Mouse (Mus musculus): ENCODE data around the gene Cd177. TPM values are rescaled to one million over a fixed set of nuclear protein-coding genes. Genes with fewer than 3 reads are reported as not detected.
"Not testable (repeated sequence)": the region's sequence is repeated elsewhere in the genome, so short reads cannot be mapped to it uniquely, and the experiment has no call there.

Gene Cd177
- polyA plus RNA-seq, 1 experiment from 2014 or later, result 0.20 TPM

- H3K36me3 ChIP-seq (replicated peaks), result no peaks in the 10 kb centered on the region
- 82% methylated on average over 2 of the region's 2 CpGs for WGBS
- no peak overlapping the region for H3K27ac ChIP-seq
- H3K4me2 ChIP-seq, result no peak overlapping the region
- no peaks in the 10 kb centered on the region for H3K9me3 ChIP-seq
- H3K9ac ChIP-seq, result no peak overlapping the region
- H3K27me3 ChIP-seq, result no peaks in the 10 kb centered on the region
- ATAC-seq (ENCODE audit: low FRiP score), result no peak
- H3K4me1 ChIP-seq, result peaks cover 5% of the 10 kb centered on the region; the same call in 1 of the 2 replicates
- H3K4me3 ChIP-seq (replicated peaks), result no peak overlapping the region
Measured at GRCm38 (mm10) chr7:24751610-24752009, 8.5 kb downstream of the Cd177 start.

GRCm38 (mm10) chr7:24750695-24751094 is 9.4 kb downstream of the Cd177 start:
- Histone ChIP-seq H3K9me3 (no peaks in the 10 kb centered on the region), H3K27ac (no peak overlapping the region), H3K4me3 (replicated peaks) (no peak overlapping the region), H3K36me3 (replicated peaks) (no peaks in the 10 kb centered on the region), H3K27me3 (no peaks in the 10 kb centered on the region), H3K4me2 (no peak overlapping the region), H3K4me1 (peaks cover 5% of the 10 kb centered on the region; the same call in 1 of the 2 replicates), H3K9ac (no peak overlapping the region)
- WGBS, result 52% methylated on average over 4 of the region's 4 CpGs
- ATAC-seq (ENCODE audit: low FRiP score), result no peak

DNA sequence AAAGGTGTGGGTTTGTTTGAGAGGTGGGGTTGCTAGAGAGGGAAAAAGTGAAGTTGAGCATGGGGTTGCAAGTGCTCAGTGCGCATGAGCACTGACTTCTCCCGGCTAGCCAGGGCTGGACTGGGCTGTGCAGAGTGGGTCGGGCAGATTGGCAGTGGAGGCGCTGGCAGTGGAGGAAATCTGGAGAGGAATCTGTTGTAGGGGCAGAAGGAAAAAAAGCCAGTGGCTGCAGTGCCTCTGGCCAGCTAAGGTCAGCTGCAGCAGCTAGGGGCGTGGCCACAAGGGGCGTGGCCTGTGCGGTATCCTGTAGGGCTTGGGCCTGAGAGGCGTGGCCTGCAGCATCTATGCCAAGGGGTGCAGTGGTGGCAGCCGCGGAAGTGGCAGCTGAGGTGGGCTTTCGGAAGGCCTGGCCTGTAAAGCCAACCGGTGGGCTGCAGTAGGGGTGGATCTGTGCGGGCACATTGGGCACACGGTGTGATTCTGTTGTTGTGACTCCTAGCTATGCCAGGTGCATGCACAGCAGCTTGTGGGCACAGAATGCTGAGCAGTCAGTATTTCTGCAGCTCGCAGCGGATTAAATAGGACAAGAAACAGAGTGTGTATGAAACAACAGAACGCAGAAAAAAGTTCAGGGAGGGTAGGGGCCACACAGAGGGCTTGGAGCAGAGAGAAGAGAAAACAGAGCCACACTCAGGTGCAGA is 24.0 kb downstream of the Cd177 start:
- 0 out of 2 replicates have a peak, but pooled peaks cover 2% of the 10 kb centered on the region for H3K27me3 ChIP-seq
- no peak overlapping the region for H3K9ac ChIP-seq
- H3K4me3 ChIP-seq (replicated peaks), result peak overlapping the region; percentile 10; the same call in 1 of the 2 replicates
- peak; percentile 71; the same call in 1 of the 2 replicates for ATAC-seq (ENCODE audit: low FRiP score)
- peaks cover 9% of the 10 kb centered on the region for H3K4me1 ChIP-seq
- WGBS, result 15% methylated on average over 17 of the region's 17 CpGs
- H3K27ac ChIP-seq, result no peak overlapping the region
- no peaks in the 10 kb centered on the region for H3K36me3 ChIP-seq (replicated peaks)
- peak overlapping the region; percentile 40 for H3K4me2 ChIP-seq
- 0 out of 2 replicates have a peak, but pooled peaks cover 3% of the 10 kb centered on the region for H3K9me3 ChIP-seq

GRCm38 (mm10) chr7:24726808-24727207 is 33.3 kb downstream of the Cd177 start, which contains the start of gene Gm4763:
Gm4763 (minus strand) TSS chr7:24726908.
- not testable (repeated sequence) for H3K9me3 ChIP-seq; H3K4me3 ChIP-seq (replicated peaks); H3K27ac ChIP-seq; H3K4me2 ChIP-seq; ATAC-seq (ENCODE audit: low FRiP score); H3K9ac ChIP-seq; H3K27me3 ChIP-seq; H3K4me1 ChIP-seq; H3K36me3 ChIP-seq (replicated peaks)
- 93% methylated on average over 11 of the region's 11 CpGs for WGBS

- Histone ChIP-seq H3K27me3 (no peaks in the 10 kb centered on the region), H3K36me3 (replicated peaks) (no peaks in the 10 kb centered on the region), H3K9me3 (no peaks in the 10 kb centered on the region), H3K9ac (no peak overlapping the region), H3K4me3 (replicated peaks) (no peak overlapping the region), H3K4me2 (no peak overlapping the region), H3K4me1 (no peaks in the 10 kb centered on the region), H3K27ac (no peak overlapping the region)
- 81% methylated on average over 6 of the region's 6 CpGs for WGBS
- ATAC-seq (ENCODE audit: low FRiP score), result no peak
Measured at GRCm38 (mm10) chr7:24715039-24715438, 45.1 kb downstream of the Cd177 start.

- Histone ChIP-seq H3K9me3 (no peaks in the 10 kb centered on the region), H3K4me2 (no peak within 1 kb of the TSS), H3K27me3 (no peaks in the 10 kb centered on the region), H3K36me3 (replicated peaks) (no peaks in the 10 kb centered on the region), H3K4me3 (replicated peaks) (no peak within 1 kb of the TSS), H3K9ac (no peak within 1 kb of the TSS), H3K4me1 (no peaks in the 10 kb centered on the region), H3K27ac (no peak within 1 kb of the TSS)
- WGBS, result 94% methylated on average over 14 of the region's 14 CpGs
- no peak for ATAC-seq (ENCODE audit: low FRiP score)
Measured at GRCm38 (mm10) chr7:24708832-24709292, 51.2 kb downstream of the Cd177 start, which contains the start of gene BC049730. BC049730 (plus strand) TSS chr7:24709242.

- not testable (repeated sequence) for H3K27ac ChIP-seq; H3K9ac ChIP-seq; H3K4me2 ChIP-seq; ATAC-seq (ENCODE audit: low FRiP score); H3K27me3 ChIP-seq; H3K4me3 ChIP-seq (replicated peaks); H3K9me3 ChIP-seq; H3K4me1 ChIP-seq; H3K36me3 ChIP-seq (replicated peaks)
- 89% methylated on average over 9 of the region's 9 CpGs for WGBS
Measured at GRCm38 (mm10) chr7:24702841-24703240, 57.3 kb downstream of the Cd177 start.

- H3K9ac ChIP-seq; H3K36me3 ChIP-seq (replicated peaks); ATAC-seq (ENCODE audit: low FRiP score); H3K27ac ChIP-seq; H3K9me3 ChIP-seq; H3K27me3 ChIP-seq; H3K4me1 ChIP-seq; H3K4me3 ChIP-seq (replicated peaks); H3K4me2 ChIP-seq: not testable (repeated sequence)
- WGBS, result 91% methylated on average over 4 of the region's 4 CpGs
Measured at GRCm38 (mm10) chr7:24697891-24698290, 62.2 kb downstream of the Cd177 start.

Other genes starting within 250 kb of the Cd177 start
- 1.6 and 1.7 TPM in 2 replicates for gene AC161166.1, start 247.9 kb downstream of the Cd177 start, polyA plus RNA-seq (2016; fragmentation: Nextera tagmentation; extraction: Ambion mirVana)
- 24.7 and 25.2 TPM in 2 replicates for gene Irgq, start 229.6 kb downstream of the Cd177 start, polyA plus RNA-seq (2016; fragmentation: Nextera tagmentation; extraction: Ambion mirVana)
- not detected in 2 replicates for gene Pinlyp, start 214.2 kb downstream of the Cd177 start, polyA plus RNA-seq (2016; fragmentation: Nextera tagmentation; extraction: Ambion mirVana)
- 105 and 107 TPM in 2 replicates for gene Xrcc1, start 214.0 kb downstream of the Cd177 start, polyA plus RNA-seq (2016; fragmentation: Nextera tagmentation; extraction: Ambion mirVana)
- 15.3 and 15.7 TPM in 2 replicates for gene Ethe1, start 172.8 kb downstream of the Cd177 start, polyA plus RNA-seq (2016; fragmentation: Nextera tagmentation; extraction: Ambion mirVana)
- gene Zfp575, start 172.7 kb downstream of the Cd177 start, polyA plus RNA-seq (2016; fragmentation: Nextera tagmentation; extraction: Ambion mirVana), result 3.1 and 3.5 TPM in 2 replicates
- gene Phldb3, start 149.5 kb downstream of the Cd177 start, polyA plus RNA-seq (2016; fragmentation: Nextera tagmentation; extraction: Ambion mirVana), result not detected in 2 replicates
- 0.42 and 0.56 TPM in 2 replicates for gene Lypd3, start 123.8 kb downstream of the Cd177 start, polyA plus RNA-seq (2016; fragmentation: Nextera tagmentation; extraction: Ambion mirVana)
- not detected in 2 replicates for gene Tex101, start 83.6 kb downstream of the Cd177 start, polyA plus RNA-seq (2016; fragmentation: Nextera tagmentation; extraction: Ambion mirVana)
- not detected in 2 replicates for gene BC049730, start 51.1 kb downstream of the Cd177 start, polyA plus RNA-seq (2016; fragmentation: Nextera tagmentation; extraction: Ambion mirVana)
- gene Gm4763, start 33.4 kb downstream of the Cd177 start, polyA plus RNA-seq (2016; fragmentation: Nextera tagmentation; extraction: Ambion mirVana), result not detected in 2 replicates
- 0.36 TPM in 1 of 2 replicates, not detected in the other for gene Ceacam10, start 16.9 kb upstream of the Cd177 start, polyA plus RNA-seq (2016; fragmentation: Nextera tagmentation; extraction: Ambion mirVana)
- 24.7 and 28.6 TPM in 2 replicates for gene Gm9844, start 101.9 kb upstream of the Cd177 start, polyA plus RNA-seq (2016; fragmentation: Nextera tagmentation; extraction: Ambion mirVana)
- gene Lypd4, start 109.6 kb upstream of the Cd177 start, polyA plus RNA-seq (2016; fragmentation: Nextera tagmentation; extraction: Ambion mirVana), result not detected in 2 replicates
- gene Dmrtc2, start 109.7 kb upstream of the Cd177 start, polyA plus RNA-seq (2016; fragmentation: Nextera tagmentation; extraction: Ambion mirVana), result 0.24 TPM in 1 of 2 replicates, not detected in the other
- 1,399 and 1,518 TPM in 2 replicates for gene Rps19, start 124.1 kb upstream of the Cd177 start, polyA plus RNA-seq (2016; fragmentation: Nextera tagmentation; extraction: Ambion mirVana)
- gene Cd79a, start 137.1 kb upstream of the Cd177 start, polyA plus RNA-seq (2016; fragmentation: Nextera tagmentation; extraction: Ambion mirVana), result 0.22 TPM in 1 of 2 replicates, not detected in the other
- 68.3 and 73.5 TPM in 2 replicates for gene Arhgef1, start 142.6 kb upstream of the Cd177 start, polyA plus RNA-seq (2016; fragmentation: Nextera tagmentation; extraction: Ambion mirVana)
- gene Gm4881, start 184.2 kb upstream of the Cd177 start, polyA plus RNA-seq (2016; fragmentation: Nextera tagmentation; extraction: Ambion mirVana), result 1.0 and 1.7 TPM in 2 replicates
- gene Rabac1, start 212.4 kb upstream of the Cd177 start, polyA plus RNA-seq (2016; fragmentation: Nextera tagmentation; extraction: Ambion mirVana), result 82.3 and 87.7 TPM in 2 replicates
- 68.2 and 87.4 TPM in 2 replicates for gene Atp1a3, start 245.6 kb upstream of the Cd177 start, polyA plus RNA-seq (2016; fragmentation: Nextera tagmentation; extraction: Ambion mirVana)

Measured in forebrain, embryonic 12.5 days (tissue).